Mouse (Mus musculus): Measurements from ENCODE around the gene Aak1. TPM values are rescaled to one million over a fixed set of nuclear protein-coding genes. Genes with fewer than 3 reads are reported as not detected.

The Aak1 gene
- total and polyA plus RNA-seq, 3 experiments = 2.8 to 21.0 (median 7.1) TPM

- Histone ChIP-seq H3K27me3 (replicated peaks) (no peaks in the 10 kb centered on the region), H3K9ac (ENCODE audit: insufficient read depth, low read depth) (no peak overlapping the region), H3K4me3 (replicated peaks in 1 of 3; ENCODE audit: low read depth in 2 of 3, low read length in 2 of 3, poor library complexity in 1 of 3) (no peak overlapping the region), H3K4me1 (ENCODE audit: control insufficient read depth in 1 of 2, insufficient read depth in 2 of 2) (peaks cover 9 to 13% of the 10 kb centered on the region in 2 experiments), H3K36me3 (replicated peaks in 1 of 2; ENCODE audit: control insufficient read depth in 1 of 2, insufficient read depth in 1 of 2, low read length in 1 of 2) (no peaks in the 10 kb centered on the region), H3K27ac (ENCODE audit: insufficient read depth, low read depth) (no peak overlapping the region), H3K9me3 (replicated peaks; ENCODE audit: low read length) (no peaks in the 10 kb centered on the region), H3K79me2 (replicated peaks; ENCODE audit: control insufficient read depth, extremely low read depth, insufficient read depth, poor library complexity, severe bottlenecking) (no peaks in the 10 kb centered on the region), H3K4me2 (ENCODE audit: insufficient read depth, low read depth, poor library complexity, severe bottlenecking) (no peak overlapping the region)
- dilution Hi-C loops (cut with MboI; ENCODE audit: extremely low pct_ligation_motif_present, extremely low pct_unique_long_range_greater_than_20kb, low sequenced_read_pairs) (no loop called here), in situ Hi-C loops (cut with MboI; ENCODE audit: low pct_ligation_motif_present, low pct_unique_long_range_greater_than_20kb, low sequenced_read_pairs) (no loop called here)
- TF ChIP-seq SMC3 (IDR thresholded peaks at IDR 0.05; ENCODE audit: low read depth, low read length) (peak; percentile 44), CTCF (conservative IDR thresholded peaks at IDR 0.05 in 1 of 2, IDR thresholded peaks at IDR 0.05 in 1 of 2; ENCODE audit: low read depth in 2 of 2, low read length in 2 of 2) (peak in 1 of 2 experiments; percentile 63; a peak in 2 of 4 replicates), NELFE (IDR thresholded peaks at IDR 0.05; ENCODE audit: low read depth, low read length) (no peak), RAD21 (IDR thresholded peaks at IDR 0.05; ENCODE audit: low read depth, low read length) (peak; percentile 30)
- DNase-seq (ENCODE audit: extremely low read depth) = no peak
Measured at GRCm38 (mm10) chr6:86827432-86827831, 21.9 kb upstream of the Aak1 start.

- no peak overlapping the region for H3K9ac ChIP-seq (ENCODE audit: insufficient read depth, low read depth)
- dilution Hi-C loops (cut with MboI; ENCODE audit: extremely low pct_ligation_motif_present, extremely low pct_unique_long_range_greater_than_20kb, low sequenced_read_pairs) (no loop called here), in situ Hi-C loops (cut with MboI; ENCODE audit: low pct_ligation_motif_present, low pct_unique_long_range_greater_than_20kb, low sequenced_read_pairs) (no loop called here)
- no peaks in the 10 kb centered on the region for H3K27me3 ChIP-seq (replicated peaks)
- H3K4me2 ChIP-seq (ENCODE audit: insufficient read depth, low read depth, poor library complexity, severe bottlenecking) = no peak overlapping the region
- H3K36me3 ChIP-seq (replicated peaks in 1 of 2; ENCODE audit: control insufficient read depth in 1 of 2, insufficient read depth in 1 of 2, low read length in 1 of 2) = no peaks in the 10 kb centered on the region
- no peaks in the 10 kb centered on the region for H3K9me3 ChIP-seq (replicated peaks; ENCODE audit: low read length)
- no peak for DNase-seq (ENCODE audit: extremely low read depth)
- no peaks in the 10 kb centered on the region for H3K79me2 ChIP-seq (replicated peaks; ENCODE audit: control insufficient read depth, extremely low read depth, insufficient read depth, poor library complexity, severe bottlenecking)
- no peaks in the 10 kb centered on the region for H3K4me1 ChIP-seq (ENCODE audit: control insufficient read depth in 1 of 2, insufficient read depth in 2 of 2)
- no peak for TF ChIP-seq PAX5 (IDR thresholded peaks at IDR 0.05; ENCODE audit: low read length)
- TF ChIP-seq RCOR1 (conservative IDR thresholded peaks at IDR 0.05; ENCODE audit: low read depth, low read length) = no peak
- no peak for TF ChIP-seq TBP (conservative IDR thresholded peaks at IDR 0.05; ENCODE audit: low read depth, low read length)
- TF ChIP-seq ZKSCAN1 (IDR thresholded peaks at IDR 0.05; ENCODE audit: borderline replicate concordance, low read depth, low read length) = no peak
- no peak for TF ChIP-seq MAFK (IDR thresholded peaks at IDR 0.05; ENCODE audit: insufficient replicate concordance, low read length)
- no peak for TF ChIP-seq CHD2 (IDR thresholded peaks at IDR 0.05; ENCODE audit: low read length)
- no peak for TF ChIP-seq NELFE (IDR thresholded peaks at IDR 0.05; ENCODE audit: low read depth, low read length)
- no peak for TF ChIP-seq KAT2A (IDR thresholded peaks at IDR 0.05; ENCODE audit: insufficient replicate concordance, low read length)
- TF ChIP-seq TCF12 (IDR thresholded peaks at IDR 0.05; ENCODE audit: low read depth, low read length) = no peak
- TF ChIP-seq UBTF (IDR thresholded peaks at IDR 0.05; ENCODE audit: low read depth, low read length) = no peak
- H3K4me3 ChIP-seq (replicated peaks in 1 of 3; ENCODE audit: low read depth in 2 of 3, low read length in 2 of 3, poor library complexity in 1 of 3) = no peak overlapping the region
- no peak overlapping the region for H3K27ac ChIP-seq (ENCODE audit: insufficient read depth, low read depth)
Measured at GRCm38 (mm10) chr6:86829768-86830167, 19.5 kb upstream of the Aak1 start.

- Histone ChIP-seq H3K9me3 (replicated peaks; ENCODE audit: low read length) (no peaks in the 10 kb centered on the region), H3K4me3 (replicated peaks in 1 of 3; ENCODE audit: low read depth in 2 of 3, low read length in 2 of 3, poor library complexity in 1 of 3) (no peak overlapping the region), H3K4me1 (ENCODE audit: control insufficient read depth in 1 of 2, insufficient read depth in 2 of 2) (no peaks in the 10 kb centered on the region), H3K27me3 (replicated peaks) (no peaks in the 10 kb centered on the region), H3K79me2 (replicated peaks; ENCODE audit: control insufficient read depth, extremely low read depth, insufficient read depth, poor library complexity, severe bottlenecking) (no peaks in the 10 kb centered on the region), H3K36me3 (replicated peaks in 1 of 2; ENCODE audit: control insufficient read depth in 1 of 2, insufficient read depth in 1 of 2, low read length in 1 of 2) (no peaks in the 10 kb centered on the region), H3K9ac (ENCODE audit: insufficient read depth, low read depth) (no peak overlapping the region), H3K4me2 (ENCODE audit: insufficient read depth, low read depth, poor library complexity, severe bottlenecking) (no peak overlapping the region), H3K27ac (ENCODE audit: insufficient read depth, low read depth) (no peak overlapping the region)
- TF ChIP-seq CTCF (conservative IDR thresholded peaks at IDR 0.05 in 1 of 2, IDR thresholded peaks at IDR 0.05 in 1 of 2; ENCODE audit: low read depth in 2 of 2, low read length in 2 of 2) (no peak), ELF1 (IDR thresholded peaks at IDR 0.05; ENCODE audit: low read depth, low read length) (no peak), RAD21 (IDR thresholded peaks at IDR 0.05; ENCODE audit: low read depth, low read length) (no peak), MAZ (IDR thresholded peaks at IDR 0.05; ENCODE audit: low read depth, low read length) (no peak), TBP (conservative IDR thresholded peaks at IDR 0.05; ENCODE audit: low read depth, low read length) (no peak), PAX5 (IDR thresholded peaks at IDR 0.05; ENCODE audit: low read length) (no peak), MAFK (IDR thresholded peaks at IDR 0.05; ENCODE audit: insufficient replicate concordance, low read length) (no peak), CHD2 (IDR thresholded peaks at IDR 0.05; ENCODE audit: low read length) (no peak), GABPA (IDR thresholded peaks at IDR 0.05; ENCODE audit: insufficient replicate concordance, low read depth, low read length) (no peak), CHD1 (IDR thresholded peaks at IDR 0.05; ENCODE audit: low read depth, low read length) (no peak), MYC (IDR thresholded peaks at IDR 0.05; ENCODE audit: low read depth, low read length) (no peak)
- DNase-seq (ENCODE audit: extremely low read depth) = no peak
- in situ Hi-C loops (cut with MboI; ENCODE audit: low pct_ligation_motif_present, low pct_unique_long_range_greater_than_20kb, low sequenced_read_pairs) = no loop called here
- dilution Hi-C loops (cut with MboI; ENCODE audit: extremely low pct_ligation_motif_present, extremely low pct_unique_long_range_greater_than_20kb, low sequenced_read_pairs) = no loop called here
Measured at GRCm38 (mm10) chr6:86830738-86831500, 18.4 kb upstream of the Aak1 start.
